Mouse (Mus musculus): ENCODE measurements around the gene Neu4.
"Not testable (repeated sequence)": the region's sequence is repeated elsewhere in the genome, so short reads cannot be mapped to it uniquely, and the experiment has no call there.

Neu4 gene

DNA sequence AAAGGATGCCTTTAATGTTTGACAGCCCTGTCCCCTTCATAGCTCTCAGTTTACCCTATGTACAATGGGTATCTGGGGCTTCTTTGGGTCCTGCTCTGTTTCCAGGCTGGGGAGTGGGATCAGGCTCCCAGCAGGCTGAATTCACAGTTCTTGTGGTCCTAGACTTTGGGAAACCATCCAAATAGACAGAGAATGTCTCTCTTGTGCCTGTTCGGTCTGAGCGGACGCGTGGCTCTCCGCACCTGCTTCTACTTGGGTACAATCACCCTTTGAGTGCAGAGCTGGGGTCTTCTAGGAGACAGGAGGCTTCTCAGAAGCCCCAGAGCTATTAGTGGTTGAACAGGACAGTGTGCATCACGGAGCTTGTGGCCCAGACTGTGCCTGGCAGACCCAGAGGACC, at the start of gene Neu4:
TSS of gene Neu4 (plus strand) at position 301 of the 400 bp plus-strand sequence.
- DNase-seq (ENCODE audit: low read depth) = no peak

- not testable (repeated sequence) for DNase-seq (ENCODE audit: low read depth)
Observed at GRCm38 (mm10) chr1:93970797-93971196, 49.5 kb upstream of the Neu4 start.

DNA sequence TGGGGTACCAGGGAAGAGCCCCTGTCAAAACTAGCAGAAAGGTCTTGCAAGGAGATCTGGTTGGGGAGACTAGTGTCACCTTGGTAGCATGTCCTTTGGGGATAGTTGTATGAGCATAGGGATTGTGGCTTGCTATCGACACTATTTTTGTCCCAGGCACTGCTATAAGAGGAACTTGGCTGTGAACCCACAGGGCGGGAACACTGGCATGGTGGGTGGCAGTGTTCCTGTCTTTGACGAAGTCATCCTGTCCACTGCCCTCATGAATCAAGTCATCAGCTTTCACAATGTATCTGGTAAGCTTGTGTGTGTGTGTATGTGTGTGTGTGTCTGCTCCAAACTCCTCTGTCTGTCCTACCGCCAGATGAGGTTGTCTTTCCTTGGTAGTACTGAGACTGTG, 44.5 kb upstream of the Neu4 start:
- not testable (repeated sequence) for DNase-seq (ENCODE audit: low read depth)

DNA sequence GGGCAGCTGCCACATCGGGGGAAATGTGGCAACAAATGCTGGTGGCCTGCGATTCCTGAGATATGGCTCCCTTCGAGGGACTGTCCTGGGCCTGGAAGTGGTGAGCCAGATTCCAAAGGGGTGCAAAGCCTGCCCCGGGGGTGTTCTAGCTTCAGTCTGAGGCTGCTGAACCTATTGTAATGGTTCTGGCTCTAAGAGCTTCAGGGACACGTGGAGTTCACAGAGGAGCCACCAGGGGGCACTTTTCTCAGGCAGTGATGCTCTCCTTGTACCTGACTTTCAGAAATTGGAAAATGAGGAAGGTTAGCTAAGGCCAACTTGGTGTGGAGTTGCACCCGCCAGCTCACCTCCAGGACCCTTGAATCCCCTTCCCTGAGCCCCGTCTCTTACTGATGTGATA, 42.0 kb upstream of the Neu4 start:
- DNase-seq (ENCODE audit: low read depth) = not testable (repeated sequence)

DNA sequence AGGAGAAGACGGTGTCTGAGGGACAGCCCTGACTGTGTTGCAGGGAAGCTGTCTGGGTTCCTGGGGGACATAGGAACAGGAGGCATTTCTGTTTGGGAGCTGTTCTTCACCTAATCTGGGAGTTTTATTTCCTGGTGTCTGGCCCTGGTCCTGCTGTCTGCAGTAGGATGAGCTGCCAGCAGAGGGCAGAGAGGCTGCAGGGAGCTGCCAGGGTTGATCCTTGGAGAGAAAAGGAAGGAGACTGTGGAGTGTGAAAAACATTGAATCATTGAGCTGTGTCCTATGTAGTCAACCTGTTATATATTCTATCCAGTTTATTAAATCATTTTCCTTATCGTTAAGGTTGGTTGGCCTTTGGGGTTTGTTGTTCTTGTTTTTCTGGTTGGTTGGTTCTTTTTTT, 39.3 kb upstream of the Neu4 start:
- DNase-seq (ENCODE audit: low read depth) = not testable (repeated sequence)

DNA sequence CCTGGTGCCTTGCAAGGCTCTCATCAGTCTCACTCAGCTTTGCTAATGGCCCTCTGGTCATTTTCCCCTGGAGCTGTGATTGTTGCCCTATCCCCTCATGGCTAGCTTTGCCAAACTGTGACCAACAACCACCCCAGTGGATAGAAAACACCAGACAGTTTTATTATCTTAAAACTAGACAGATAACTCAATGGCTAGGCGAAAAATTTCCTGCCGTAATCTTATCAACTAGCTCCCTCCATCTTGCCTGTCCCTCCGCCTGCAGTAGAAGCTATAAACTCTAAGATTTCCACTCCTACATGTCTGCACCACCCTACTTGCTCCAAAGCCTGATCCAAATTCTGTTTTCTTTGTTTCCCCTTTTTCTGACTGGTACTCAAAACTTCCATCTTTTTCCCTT, 34.1 kb upstream of the Neu4 start:
- DNase-seq (ENCODE audit: low read depth) = no peak

DNA sequence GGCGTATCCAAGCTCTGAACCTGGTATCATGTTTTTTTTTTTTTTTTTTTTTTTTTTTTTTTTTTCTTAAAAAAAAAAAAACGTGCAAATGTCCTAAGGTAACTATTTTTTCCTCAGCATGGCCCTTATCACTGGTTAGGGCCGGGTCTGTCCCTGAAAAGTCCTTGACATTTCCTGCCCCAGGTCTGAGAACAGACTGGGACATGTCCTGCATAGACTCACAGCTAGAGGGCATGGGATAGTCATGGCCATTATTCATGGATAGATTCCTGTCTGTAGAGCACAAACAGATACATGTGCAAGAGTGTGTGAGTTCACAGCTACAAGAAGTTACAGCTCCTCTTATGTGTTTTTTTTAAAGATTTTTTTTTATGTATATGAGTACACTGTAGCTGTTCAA, 31.5 kb upstream of the Neu4 start:
- DNase-seq (ENCODE audit: low read depth) = no peak

DNA sequence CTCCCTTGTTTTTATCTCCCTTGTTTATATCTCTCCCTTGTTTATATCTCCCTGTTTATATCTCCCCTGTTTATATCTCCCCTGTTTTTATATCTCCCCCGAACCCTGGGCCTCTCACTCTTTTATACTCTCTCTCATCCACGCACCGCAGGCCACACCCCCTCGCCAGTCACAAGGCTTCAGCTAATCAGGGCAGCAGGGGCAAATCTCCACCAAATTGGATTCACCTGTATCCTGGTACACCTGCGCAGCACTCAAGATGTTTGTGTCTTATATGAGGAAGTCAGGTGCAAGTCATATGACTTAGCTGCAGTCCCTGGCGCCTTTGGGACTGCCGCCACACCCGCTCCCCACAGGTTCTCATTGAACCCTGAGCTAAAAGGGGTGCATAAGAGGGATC, 30.0 kb upstream of the Neu4 start, which contains the start of gene Gal3st2c:
TSS of gene Gal3st2c (plus strand) at position 301 of the 400 bp plus-strand sequence.
- DNase-seq (ENCODE audit: low read depth) = not testable (repeated sequence)

GRCm38 (mm10) chr1:93991068-93991467, 29.2 kb upstream of the Neu4 start:
- DNase-seq (ENCODE audit: low read depth) = not testable (repeated sequence)

GRCm38 (mm10) chr1:93991491-93991890, 28.8 kb upstream of the Neu4 start:
- DNase-seq (ENCODE audit: low read depth) = not testable (repeated sequence)

- no peak for DNase-seq (ENCODE audit: low read depth)
Observed at GRCm38 (mm10) chr1:94001023-94001422, 19.2 kb upstream of the Neu4 start.

GRCm38 (mm10) chr1:94005954-94006506, 14.2 kb upstream of the Neu4 start:
- DNase-seq (ENCODE audit: low read depth) = not testable (repeated sequence)

DNA sequence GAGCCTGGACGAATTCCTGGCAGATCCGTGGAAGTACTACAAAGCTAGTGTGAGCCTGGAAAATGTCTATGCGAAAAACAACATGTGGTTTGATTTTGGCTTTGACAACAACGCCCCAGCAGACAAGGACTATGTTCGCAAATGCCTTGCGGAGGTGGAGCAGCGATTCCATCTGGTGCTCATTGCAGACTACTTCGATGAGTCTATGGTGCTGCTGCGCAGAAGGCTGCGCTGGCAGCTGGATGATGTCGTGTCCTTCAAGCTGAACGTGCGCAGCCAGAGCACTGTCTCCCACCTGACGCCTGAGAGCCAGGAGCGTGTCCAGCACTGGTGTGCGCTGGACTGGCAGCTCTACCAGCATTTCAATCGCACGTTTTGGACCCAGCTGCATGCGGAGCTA, 11.4 kb upstream of the Neu4 start:
- DNase-seq (ENCODE audit: low read depth) = not testable (repeated sequence)

GRCm38 (mm10) chr1:94011643-94012042, 8.6 kb upstream of the Neu4 start:
- DNase-seq (ENCODE audit: low read depth) = no peak

- no peak for DNase-seq (ENCODE audit: low read depth)
Observed at GRCm38 (mm10) chr1:94027506-94028108, 7.4 kb downstream of the Neu4 start.

DNA sequence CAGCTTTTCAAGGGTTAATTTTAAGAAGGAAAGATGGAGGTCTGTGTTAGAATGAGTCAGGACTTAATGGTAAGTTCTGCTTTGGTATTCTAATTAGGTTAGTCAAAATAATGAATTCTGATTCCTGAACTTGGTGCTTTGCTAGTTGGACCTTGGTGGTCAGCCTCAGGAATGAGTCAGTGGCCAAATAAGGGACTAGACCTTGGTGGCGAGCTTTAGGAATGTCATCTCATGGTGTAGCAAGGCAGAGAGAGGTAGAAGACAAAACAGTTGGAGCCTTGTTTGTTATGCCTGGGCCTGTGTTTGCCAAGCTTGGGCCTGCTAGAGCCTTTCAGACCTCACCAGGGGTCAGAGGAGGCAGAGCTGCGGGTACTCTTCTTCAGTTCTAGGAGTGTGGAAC, 8.5 kb downstream of the Neu4 start:
- DNase-seq (ENCODE audit: low read depth) = no peak

DNA sequence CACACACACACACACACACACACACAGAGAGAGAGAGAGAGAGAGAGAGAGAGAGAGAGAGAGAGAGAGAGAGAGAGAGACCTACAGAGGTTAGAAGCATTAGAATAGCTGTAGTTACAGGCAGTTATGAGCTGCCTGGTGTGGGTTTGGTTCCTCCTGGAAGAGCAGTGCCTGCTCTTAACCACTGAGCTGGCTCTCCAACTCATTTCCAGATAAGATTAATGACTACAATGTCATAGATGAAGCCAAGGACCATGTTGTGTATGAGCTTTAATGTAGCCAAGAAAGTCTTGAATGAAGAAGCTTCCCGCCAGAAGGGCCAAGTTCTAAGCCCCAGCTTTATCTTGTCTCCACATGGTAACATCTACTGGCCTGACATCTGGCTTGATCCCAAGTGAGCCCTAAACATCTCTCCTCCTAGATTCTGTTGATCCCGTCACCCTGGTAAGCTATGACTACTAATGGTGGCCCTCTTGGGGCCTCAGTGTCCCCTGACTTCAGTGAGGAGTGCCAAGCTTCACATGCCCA, 12.9 kb downstream of the Neu4 start:
- no peak for DNase-seq (ENCODE audit: low read depth)

- peak; percentile 25 for DNase-seq (ENCODE audit: low read depth)
Observed at GRCm38 (mm10) chr1:94034984-94035743, 14.9 kb downstream of the Neu4 start.

DNA sequence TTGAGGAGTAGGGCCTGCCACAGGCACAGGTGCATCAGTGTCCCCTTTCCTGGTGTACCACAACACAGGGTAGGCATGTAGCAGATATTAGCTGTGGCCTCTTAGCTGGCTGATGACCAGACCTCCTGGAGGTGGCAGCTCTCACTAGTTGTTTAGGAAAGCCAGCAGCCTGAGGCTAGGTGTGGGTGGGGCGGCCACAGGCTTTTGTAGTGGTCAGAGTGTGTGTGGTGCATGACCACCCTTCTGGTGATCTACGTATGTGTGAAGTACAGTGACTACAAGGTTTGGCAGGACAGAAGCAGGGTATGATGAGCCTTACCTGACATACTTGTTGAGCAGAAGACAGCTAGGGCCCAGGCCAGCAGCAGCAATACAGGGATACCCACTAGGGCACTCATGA, 20.1 kb downstream of the Neu4 start:
- DNase-seq (ENCODE audit: low read depth) = no peak

DNA sequence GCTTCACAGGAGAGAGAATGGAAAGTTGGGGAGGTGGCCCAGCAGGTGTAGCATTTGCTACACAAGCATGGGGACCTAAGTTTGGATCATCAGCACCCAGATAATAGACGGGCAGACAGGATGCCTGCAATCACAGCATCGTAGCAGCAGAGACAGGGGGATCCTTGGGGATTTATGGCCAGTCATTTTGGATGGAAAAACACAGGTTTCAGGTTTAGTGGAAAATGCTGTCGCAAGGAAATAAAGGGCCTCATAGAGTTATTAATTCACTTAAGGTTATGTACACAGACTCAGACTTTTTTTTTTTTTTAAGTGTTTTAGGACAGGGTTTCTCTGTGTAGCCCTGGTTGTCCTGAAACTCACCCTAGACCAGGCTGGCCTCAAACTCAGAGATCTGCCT, 25.3 kb downstream of the Neu4 start:
- no peak for DNase-seq (ENCODE audit: low read depth)

GRCm38 (mm10) chr1:94046544-94046943, 26.3 kb downstream of the Neu4 start:
- DNase-seq (ENCODE audit: low read depth) = no peak

DNA sequence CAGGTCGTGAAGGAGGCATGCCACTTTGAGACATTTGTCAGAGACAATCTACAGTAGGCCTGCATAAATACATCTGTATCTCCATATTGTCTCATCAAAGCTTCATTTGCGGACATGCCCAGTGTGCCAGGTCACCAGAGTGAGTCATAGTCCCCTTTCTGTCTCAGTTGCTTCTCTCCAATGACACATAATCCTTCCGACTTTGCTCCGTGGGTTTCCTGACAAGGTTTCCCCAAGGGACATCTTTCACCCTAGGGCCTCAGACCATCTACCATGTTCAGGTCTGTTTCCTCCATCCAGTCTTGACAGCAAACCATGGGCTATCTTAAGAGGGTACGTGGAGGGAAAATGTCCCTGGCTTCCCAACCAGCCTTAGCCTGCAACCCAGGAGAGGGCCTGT, 30.9 kb downstream of the Neu4 start:
- DNase-seq (ENCODE audit: low read depth) = no peak

GRCm38 (mm10) chr1:94052373-94052772, 32.1 kb downstream of the Neu4 start, which contains the start of gene Pdcd1:
TSS of gene Pdcd1 (minus strand) at chr1:94052553.
- no peak for DNase-seq (ENCODE audit: low read depth)
